Mouse (Mus musculus) large intestine, adult 2 months (tissue): ENCODE measurements around the gene Gm5615. TPM values are rescaled to one million over a fixed set of nuclear protein-coding genes. Genes with fewer than 3 reads are reported as not detected.

Source experiments
- DNase-seq: peaks from one replicate; pipeline ENCODE4 v3.0.0-alpha.2; 2012; ENCODE audit warnings: low read depth, low spot score
- WGBS: fragments of 180-500 bp; shearing (Covaris S2); methylation state at CpG from one replicate; pipeline ENCODE4 v1.1.7; 2018; 5-methylcytosine and 5-hydroxymethylcytosine counted together
- polyA plus RNA-seq: library from polyadenylated mRNA; depleted of rRNA; stranded (reverse); fragments of >200 nt; gene quantifications from 2 replicates; pipeline ENCODE4 v1.2.3, GENCODE M21; 2012; rRNA removed

The Gm5615 gene
- not detected in 2 replicates for polyA plus RNA-seq

DNA sequence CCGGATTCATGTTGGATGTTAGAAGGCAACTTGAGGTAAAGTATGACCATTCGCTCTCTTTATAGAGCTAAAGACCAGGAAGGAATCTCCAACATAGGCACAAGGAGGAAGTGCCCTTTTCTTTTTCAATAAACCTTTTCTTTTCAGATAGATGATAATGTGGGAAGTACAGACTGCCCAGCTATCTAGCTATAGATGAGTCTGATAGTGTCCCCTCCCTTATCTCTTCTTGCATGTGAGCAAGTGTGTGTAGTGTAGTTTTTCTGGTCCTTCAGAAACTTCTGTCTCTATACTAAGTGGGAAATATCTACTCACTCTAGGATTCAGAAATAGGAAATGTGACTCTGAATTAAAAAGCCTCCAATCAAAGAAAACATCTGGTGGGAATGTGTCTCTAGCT is at the start of gene Gm5615:
Gene Gm5615 (minus strand): TSS at position 101 of the 400 bp plus-strand sequence.
- DNase-seq: no peak
- 91% methylated on average over 2 of the region's 2 CpGs for WGBS

DNA sequence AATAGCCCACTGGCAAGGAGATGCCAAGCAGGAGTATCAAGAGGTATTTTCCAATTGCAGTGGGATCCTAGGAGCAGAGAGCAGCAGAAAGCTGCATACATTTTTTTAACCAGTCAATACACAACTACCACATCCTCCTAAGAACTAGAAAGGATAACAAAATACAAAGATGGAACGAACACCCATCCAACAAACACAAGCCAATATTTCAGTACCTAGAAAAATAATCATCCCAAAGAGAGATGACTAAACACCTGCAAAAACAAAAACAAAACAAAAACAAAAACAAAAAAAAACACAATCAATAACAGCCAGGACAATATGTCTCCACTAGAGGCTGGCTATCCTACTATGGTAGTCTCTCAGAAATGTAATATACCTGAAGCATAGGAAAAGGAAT is 40.8 kb upstream of the Gm5615 start, which contains the start of gene Gm17689:
Gene Gm17689 (minus strand): TSS at position 101 of the 400 bp plus-strand sequence.
- 69% methylated on average over 1 of the region's 1 CpGs for WGBS
- no peak for DNase-seq

DNA sequence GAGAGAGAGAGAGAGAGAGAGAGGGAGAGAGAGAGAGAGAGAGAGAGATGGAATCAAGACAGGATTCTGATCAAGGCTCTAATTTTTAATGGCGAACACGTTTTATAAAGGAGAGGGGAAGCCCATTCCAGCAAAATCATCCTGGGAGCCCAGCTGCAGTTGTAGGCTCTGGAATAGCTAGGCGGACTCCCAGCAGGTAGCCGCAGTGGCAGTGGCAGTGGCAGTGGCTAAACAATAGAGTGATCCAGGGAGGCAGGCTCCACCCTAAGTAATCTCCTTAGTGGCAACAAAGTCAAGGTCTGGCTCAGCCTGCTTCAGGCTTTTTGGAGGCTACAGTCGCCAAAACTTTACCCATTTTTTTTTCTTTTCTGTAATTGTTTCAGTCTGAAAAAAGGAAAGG is 37.6 kb downstream of the Gm5615 start:
- WGBS: 81% methylated on average over 5 of the region's 5 CpGs
- no peak for DNase-seq

DNA sequence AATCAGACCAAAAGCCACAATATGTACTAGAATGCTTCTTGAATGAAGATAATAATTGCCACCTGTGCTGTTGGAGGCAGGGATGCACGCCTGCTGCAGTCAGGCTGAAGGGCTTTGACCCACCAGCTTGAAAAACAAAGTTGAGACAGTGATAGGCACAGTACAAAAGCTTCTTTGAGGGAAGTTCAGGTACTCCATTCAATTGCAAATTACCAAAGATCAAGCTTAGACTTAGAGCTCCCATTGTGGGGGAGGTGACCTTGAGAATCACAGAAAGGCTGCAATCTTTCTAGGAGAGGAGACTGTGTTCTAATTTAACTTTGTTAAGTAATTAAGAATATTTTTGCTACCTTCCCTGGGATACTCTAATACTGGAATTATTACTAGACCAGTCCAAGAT is 45.9 kb downstream of the Gm5615 start:
- no peak for DNase-seq
- 46% methylated on average over 1 of the region's 1 CpGs for WGBS

DNA sequence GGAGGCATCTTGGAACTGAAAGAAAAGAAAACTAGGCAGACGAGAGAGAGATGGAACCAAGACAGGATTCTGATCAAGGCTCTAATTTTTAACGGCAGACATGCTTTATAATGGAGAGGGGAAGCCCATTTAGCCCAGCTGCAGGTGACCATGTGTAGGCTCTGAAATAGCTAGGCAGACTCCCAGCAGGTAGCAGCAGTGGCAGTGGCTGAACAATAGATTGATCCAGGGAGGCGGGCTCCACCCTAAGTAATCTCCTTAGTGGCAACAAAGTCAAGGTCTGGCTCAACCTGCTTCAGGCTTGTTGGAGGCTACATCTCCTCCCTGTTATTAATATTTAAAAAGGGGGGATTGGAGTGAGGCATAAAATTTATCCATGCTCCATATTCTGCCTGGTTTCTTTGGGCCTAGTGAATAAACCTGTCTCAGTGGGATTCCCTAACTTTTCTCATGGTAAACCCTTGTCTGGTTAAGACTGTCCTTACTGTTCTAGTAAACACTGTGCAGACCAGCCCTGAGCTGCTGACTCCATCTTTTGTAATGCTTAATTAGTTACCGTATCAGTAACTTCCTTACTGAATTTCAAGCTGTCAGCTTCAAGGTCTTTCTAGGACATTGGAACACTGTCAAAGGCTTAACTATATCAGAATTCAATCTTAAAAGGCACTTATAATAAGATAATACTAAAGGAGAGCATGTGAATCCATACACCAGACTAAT is 47.1 kb downstream of the Gm5615 start:
- DNase-seq: no peak
- 93% methylated on average over 4 of the region's 4 CpGs for WGBS

Other genes with a start within 250 kb of the Gm5615 start
- gene Gm7257, start 110.1 kb downstream of the Gm5615 start, polyA plus RNA-seq: not detected in 2 replicates
- gene Gm9513, start 66.3 kb downstream of the Gm5615 start, polyA plus RNA-seq: not detected in 2 replicates
- not detected in 2 replicates for gene Gm17689, start 40.7 kb upstream of the Gm5615 start, polyA plus RNA-seq
- gene A630095E13Rik, start 101.4 kb upstream of the Gm5615 start, polyA plus RNA-seq: not detected in 2 replicates
- not detected in 2 replicates for gene Acrv1, start 151.3 kb upstream of the Gm5615 start, polyA plus RNA-seq
- 1.2 and 1.5 TPM in 2 replicates for gene Chek1, start 185.1 kb upstream of the Gm5615 start, polyA plus RNA-seq
- gene Stt3a, start 225.7 kb upstream of the Gm5615 start, polyA plus RNA-seq: 224 and 327 TPM in 2 replicates